Mouse (Mus musculus): ENCODE measurements around the gene Lalba. TPM values are rescaled to one million over a fixed set of nuclear protein-coding genes. Genes with fewer than 3 reads are reported as not detected.
"Not testable (repeated sequence)": the region's sequence is repeated elsewhere in the genome, so short reads cannot be mapped to it uniquely, and the experiment has no call there.

Lalba gene
- total RNA-seq, 4 experiments from 2014 or later, result not detected

DNA sequence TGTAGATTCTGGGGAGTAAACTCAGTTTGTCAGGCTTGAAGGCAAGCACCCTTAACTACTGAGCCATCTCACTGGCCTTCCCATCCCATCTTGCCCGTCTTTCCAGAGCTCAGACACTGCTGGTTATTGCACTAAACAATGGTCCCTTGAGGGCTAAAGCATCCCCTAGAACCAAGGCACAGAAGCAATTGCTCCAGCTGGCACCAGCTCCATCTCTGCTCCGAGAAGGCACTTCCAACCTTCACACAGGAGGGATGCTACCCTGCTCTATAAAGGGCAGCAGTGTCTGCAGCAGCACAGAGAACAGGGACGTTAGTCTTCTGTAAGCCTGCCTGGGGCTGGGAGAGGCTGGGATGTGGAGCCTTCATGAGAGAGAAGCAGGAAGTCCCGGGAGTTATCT lies 9.6 kb upstream of the Lalba start, which contains the start of gene Olfr279:
Olfr279 (plus strand) TSS at position 301 of the 400 bp plus-strand sequence.
- no peak for DNase-seq (ENCODE audit: low spot score in 2 of 2)

DNA sequence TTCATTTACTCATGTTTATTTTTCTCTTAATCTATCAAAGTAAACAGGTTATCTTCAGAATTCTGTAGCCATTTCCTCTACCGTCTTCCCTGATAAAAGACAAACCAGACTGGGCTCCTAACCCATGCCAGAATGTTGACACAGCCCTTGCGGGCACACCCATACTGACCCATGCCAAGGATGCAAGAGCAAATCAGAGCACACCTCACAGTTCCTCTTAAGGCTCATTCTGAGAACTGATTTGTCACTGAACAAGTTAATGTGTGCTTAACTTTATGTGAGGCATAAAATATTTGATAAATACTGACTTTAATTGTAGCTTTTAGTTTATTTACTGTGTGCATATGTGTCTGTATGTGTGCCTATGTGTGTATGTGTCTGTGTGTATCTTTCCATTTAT lies 8.8 kb upstream of the Lalba start:
- DNase-seq (ENCODE audit: low spot score in 2 of 2), result no peak

DNA sequence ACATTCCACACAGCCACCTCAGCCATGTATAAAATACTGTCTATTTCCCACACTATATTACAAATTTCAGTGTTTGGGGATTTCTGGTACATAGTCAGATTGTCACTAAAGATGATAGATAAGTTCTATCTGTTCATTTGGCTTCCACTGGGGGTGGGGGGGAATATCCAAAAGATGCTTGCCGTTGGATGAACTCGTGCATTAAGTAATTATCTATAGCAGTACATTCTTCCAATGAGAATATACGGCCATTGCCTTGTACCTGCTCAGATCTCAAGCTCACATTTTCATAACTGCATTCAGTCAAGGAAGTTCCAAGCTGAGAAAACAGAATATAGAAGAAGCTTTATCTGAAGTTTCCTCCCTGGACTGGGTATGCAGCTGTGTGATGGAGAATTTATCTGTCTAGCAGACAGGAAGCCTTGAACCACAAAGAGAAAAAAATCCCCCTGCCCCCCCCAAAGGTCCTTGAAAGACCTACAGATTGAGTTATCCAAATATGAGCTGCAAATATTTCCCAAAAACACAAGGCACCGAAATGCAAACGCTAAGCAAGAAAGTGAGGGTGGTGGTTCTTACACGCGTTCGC lies 4.0 kb upstream of the Lalba start:
- no peak for DNase-seq (ENCODE audit: low spot score in 2 of 2)

DNA sequence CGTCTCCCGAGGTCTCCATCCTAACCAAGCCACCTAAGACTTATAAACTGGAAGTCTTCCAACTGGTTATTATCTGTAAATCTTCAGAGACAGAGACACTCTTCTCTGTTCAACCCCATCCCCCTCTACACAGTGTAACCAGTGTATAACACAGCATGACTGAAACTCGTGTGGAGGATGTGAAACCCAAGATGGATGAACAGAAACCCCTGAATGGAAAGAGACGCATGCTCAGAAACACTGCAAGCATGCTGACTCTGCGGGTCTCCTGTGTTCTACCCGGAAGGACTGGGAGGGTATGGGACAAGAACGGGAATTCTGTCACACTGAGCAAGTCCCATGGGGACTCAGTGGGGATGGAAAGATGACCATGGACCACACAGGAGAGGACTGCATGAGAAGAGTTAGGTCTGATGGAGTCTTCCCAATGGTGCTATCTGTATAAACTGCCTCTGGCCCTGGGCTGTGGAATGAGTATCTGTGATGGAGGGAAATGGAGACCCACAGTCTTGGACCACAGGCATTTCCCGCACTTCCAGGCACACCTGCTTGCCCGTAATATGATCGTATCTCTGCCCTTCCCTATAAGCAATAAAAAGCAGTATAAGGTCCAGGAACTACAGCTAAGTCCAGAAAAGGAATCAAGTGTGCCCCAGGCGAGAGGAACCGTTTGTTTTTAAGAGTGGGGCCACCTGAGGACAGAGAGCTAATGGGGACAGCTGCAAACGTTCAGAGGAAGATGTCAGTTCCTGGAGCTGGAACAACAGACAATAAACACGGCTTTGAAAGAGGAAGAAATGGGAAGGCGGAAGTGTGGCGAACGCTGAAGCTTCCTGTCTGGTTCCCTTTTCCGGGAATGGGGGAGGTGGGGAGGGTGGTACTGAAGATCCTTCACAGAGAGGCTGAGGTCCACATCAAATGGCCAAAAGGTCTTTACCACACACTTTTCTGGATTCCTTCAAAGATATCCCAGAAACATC lies 1.7 kb upstream of the Lalba start:
- DNase-seq (ENCODE audit: low spot score in 2 of 2), result no peak

DNA sequence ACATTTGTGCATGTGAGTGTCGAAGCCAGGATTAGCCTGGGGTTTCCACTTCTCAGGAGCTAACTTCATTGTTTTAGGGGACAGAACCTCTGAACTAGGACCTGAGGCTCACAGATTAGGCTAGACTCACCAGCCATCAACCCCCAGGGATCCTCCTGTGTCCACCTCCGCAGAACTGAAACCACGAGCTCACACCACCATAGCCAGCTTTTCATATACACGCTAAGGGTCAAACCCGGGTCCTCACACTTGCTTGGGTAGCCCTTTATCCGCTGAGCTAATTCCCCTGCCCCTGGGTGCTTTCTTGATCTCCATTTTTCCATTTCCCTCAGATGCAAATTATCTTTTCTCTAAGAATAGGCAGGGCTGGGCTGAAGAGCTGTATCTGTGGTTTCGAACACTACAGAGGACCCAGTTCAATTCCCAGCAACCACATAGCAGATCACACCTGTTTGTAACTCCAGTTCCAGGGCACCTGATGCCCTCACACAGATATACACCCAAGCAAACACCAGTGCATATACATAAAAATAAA lies 2.9 kb downstream of the Lalba start:
- DNase-seq (ENCODE audit: low spot score in 2 of 2), result no peak

DNA sequence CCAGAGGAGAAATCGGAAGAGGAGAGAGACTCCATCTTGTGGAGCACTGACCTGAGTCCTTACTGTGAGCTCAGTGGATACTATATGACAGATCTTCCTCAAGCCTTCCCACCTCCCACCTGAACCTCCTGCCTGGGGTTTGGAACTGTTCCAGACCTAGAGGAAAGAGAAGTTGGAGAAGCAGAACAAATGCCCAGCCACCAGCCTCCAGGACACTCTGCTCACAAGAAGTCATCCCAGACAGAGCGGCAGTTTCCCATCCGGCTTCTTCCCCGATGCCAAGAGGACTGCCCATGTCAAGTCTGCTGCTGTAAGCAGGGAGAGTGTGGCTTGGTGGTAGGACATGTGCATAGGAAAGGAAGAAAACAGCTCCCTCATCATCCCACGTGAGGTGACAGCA lies 6.2 kb downstream of the Lalba start:
- DNase-seq (ENCODE audit: low spot score in 2 of 2), result no peak

DNA sequence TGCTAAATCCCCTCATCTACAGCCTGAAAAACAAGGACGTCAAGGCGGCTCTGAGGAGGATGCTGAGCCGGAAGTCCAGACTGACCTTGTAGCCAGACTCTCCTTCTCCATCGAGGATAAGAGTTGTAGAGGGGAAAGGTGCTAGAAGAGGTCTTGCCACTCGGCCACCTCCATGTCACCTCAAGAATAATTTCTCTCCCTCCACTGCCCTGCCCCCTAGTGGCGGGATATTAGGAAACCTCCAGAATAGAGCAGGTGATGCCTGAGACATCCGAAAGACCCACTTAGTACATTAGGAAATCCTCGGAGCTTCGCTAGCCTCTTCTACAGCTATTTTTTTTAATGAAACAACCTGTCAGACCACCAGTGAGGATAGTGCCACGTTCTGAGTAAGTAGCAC lies 7.1 kb downstream of the Lalba start:
- no peak for DNase-seq (ENCODE audit: low spot score in 2 of 2)

DNA sequence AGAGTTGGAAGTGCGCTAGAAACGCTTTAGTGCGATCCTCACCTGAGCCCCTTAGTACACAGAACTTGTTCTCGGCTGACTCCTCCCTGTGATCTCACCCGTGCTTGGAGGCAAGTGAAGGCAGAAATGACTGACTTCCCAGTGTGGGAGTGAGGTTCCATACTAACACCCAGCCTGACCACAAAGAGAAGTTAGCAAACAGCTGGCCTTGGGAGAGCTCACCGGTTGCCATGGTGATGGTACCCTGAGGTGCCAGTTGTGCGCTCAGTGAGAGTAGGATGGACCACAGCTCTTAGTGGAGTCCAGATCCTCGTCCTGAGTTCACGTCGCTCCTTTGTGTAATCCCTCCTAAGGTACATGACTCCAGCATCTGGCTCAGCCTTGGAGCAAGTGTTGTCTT lies 7.6 kb downstream of the Lalba start:
- no peak for DNase-seq (ENCODE audit: low spot score in 2 of 2)

DNA sequence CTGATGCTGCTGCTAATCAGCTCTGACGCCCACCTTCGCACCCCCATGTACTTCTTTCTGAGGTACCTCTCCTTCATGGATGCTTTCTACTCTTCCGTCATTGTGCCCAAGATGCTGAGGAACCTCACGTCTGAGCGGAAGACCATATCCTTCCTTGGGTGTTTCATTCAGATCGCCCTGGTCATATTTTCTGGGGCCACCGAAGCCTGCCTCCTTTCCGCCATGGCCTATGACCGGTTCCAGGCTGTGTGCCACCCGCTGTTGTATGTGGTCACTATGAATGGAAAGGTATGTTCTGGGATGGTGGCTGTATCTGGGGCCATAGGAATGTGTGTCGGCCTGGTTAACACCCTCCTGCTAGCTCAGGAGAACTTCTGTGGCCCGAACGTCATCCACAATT lies 11.0 kb downstream of the Lalba start:
- no peak for DNase-seq (ENCODE audit: low spot score in 2 of 2)

DNA sequence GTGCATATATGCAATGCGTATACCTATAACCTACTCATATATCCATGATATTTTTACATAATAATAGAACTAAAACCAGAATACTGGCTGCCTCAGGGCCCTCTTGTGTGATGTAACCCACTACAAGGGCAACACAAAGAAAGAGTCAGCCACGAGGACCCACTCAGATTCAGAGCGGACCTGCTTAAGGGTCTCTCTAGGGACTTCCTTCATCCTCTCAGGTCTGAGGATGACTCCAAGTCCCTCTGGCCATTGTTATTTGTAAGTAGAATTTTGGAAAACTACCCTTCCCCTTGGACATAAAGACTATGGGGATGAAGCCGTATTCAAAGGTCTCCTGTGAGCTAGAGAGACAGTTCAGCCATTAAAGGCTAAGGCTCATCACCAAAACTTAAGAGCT lies 12.9 kb downstream of the Lalba start, which contains the start of gene OR5BS1P:
OR5BS1P (plus strand) TSS at position 301 of the 400 bp plus-strand sequence.
- no peak for DNase-seq (ENCODE audit: low spot score in 2 of 2)

DNA sequence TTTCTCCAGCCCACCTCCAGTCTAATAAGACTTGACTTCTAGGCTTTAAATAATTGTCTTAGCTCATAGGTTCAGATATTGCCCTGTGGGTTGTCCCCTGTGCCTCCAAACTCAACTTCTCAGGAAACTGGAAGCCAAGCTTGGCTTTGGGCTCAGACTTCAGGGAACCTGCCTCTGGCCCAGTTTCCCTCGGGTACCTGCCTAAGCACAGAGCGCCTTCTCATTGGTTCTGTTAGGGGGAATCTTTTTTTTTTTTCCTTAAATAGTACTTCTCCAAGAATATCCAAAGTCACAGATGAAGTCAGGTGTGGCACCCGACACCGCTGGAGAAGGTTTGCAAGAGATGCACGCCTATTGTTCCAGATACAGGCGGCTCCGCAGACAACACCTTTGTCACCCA lies 30.2 kb downstream of the Lalba start, which contains the start of gene Olfr281:
Olfr281 (plus strand) TSS at position 301 of the 400 bp plus-strand sequence.
- DNase-seq (ENCODE audit: low spot score in 2 of 2), result no peak

DNA sequence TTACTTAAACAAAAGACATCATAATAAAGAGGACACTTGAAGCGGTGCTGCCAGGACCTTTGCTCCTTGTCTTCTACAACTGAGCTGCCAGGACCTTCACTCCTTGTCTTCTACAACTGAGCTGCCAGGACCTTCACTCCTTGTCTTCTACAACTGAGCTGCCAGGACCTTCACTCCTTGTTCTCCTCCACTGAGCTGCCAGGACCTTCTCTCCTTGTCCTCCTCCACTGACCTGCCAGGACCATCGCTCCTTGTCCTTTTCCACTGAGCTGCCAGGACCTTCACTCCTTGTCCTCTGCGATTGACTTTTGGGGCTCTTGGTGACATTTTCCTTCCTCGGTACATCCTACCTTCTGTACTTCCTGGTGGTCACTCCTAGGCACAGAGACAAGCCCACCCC lies 34.0 kb downstream of the Lalba start:
- DNase-seq (ENCODE audit: low spot score in 2 of 2), result no peak

DNA sequence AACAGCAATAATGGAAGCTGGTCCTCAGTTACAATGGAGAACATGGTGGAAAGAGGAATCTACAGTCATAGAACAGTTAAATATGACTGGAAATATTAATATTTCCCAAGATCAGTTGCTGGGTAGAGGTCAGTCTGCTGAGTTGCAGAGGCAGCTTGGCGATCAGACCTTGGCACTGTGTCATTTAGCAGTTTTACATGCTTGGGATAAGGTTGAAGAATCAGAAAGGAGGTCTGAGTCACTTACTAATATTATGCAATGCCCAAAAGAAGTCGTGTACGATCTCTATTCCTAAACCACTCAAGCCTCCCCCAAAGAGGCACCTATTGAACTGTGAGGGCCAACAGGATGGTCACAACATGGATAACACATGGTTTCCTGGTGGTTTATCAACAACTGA lies 38.0 kb downstream of the Lalba start:
- DNase-seq (ENCODE audit: low spot score in 2 of 2), result no peak

DNA sequence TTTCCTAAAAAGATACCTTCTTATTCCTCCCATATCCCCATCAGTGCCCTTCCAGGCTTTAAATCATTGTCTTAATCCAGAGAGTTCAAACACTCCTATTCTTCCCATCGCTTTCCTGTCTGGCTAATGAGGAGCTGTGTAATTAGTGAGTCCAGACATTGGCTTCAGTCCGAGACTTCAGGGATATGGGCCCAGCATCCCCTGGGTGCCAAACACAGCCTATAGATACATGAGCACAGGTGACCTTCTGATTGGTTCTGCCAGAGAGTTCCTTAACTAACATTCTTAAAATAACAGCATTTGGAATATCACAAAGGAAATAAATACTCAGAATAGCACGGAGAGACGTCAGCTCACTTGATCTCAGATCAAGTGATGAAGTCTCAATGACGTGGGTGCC lies 51.6 kb downstream of the Lalba start, which contains the start of gene Olfr282:
Olfr282 (plus strand) TSS at position 301 of the 400 bp plus-strand sequence.
- not testable (repeated sequence) for DNase-seq (ENCODE audit: low spot score in 2 of 2)

Small RNAs within 50 kb of the gene (microRNA-seq; reads per million reads assigned to microRNA genes)
- 3.3 reads per million for gene Mir1291

Other genes with a start within 250 kb of the Lalba start
- gene Olfr286, start 248.3 kb downstream of the Lalba start, total RNA-seq (2022), result not detected
- not detected for gene H1fnt, start 225.4 kb downstream of the Lalba start, total RNA-seq (2022)
- gene Zfp641, start 186.6 kb downstream of the Lalba start, total RNA-seq (2022), result 10 to 100 TPM in 3 of 4 experiments, 1 to 10 TPM in 1; 9.8 to 16.3 (median 13.7) TPM
- gene Olfr285, start 165.4 kb downstream of the Lalba start, total RNA-seq (2022), result not detected
- not detected for gene Olfr284, start 141.7 kb downstream of the Lalba start, total RNA-seq (2022)
- gene Olfr283, start 101.8 kb downstream of the Lalba start, total RNA-seq (2022), result not detected
- gene Olfr282, start 51.5 kb downstream of the Lalba start, total RNA-seq (2022), result not detected
- gene Olfr281, start 30.1 kb downstream of the Lalba start, total RNA-seq (2022), result not detected
- gene OR5BS1P, start 12.8 kb downstream of the Lalba start, total RNA-seq (2022), result not detected
- not detected for gene Olfr279, start 9.7 kb upstream of the Lalba start, total RNA-seq (2022)
- 10 to 100 TPM; 65.5 to 72.7 (median 69.8) TPM for gene Kansl2, start 51.5 kb upstream of the Lalba start, total RNA-seq (2022)
- gene Ccnt1, start 88.2 kb upstream of the Lalba start, total RNA-seq (2022), result 10 to 100 TPM; 14.3 to 19.4 (median 15.7) TPM
- under 1 TPM in 1 of 4 experiments, not detected in 3; 0.63 TPM for gene 4930415O20Rik, start 88.3 kb upstream of the Lalba start, total RNA-seq (2022)
- 10 to 100 TPM; 13.4 to 21.4 (median 19.1) TPM for gene Adcy6, start 127.4 kb upstream of the Lalba start, total RNA-seq (2022)
- gene Cacnb3, start 148.1 kb upstream of the Lalba start, total RNA-seq (2022), result 1 to 10 TPM in 2 of 4 experiments, under 1 TPM in 2; 0.78 to 1.1 (median 1.0) TPM
- gene Ddx23, start 180.2 kb upstream of the Lalba start, total RNA-seq (2022), result 10 to 100 TPM; 54.0 to 72.3 (median 63.4) TPM
- 1 to 10 TPM; 1.0 to 2.3 (median 1.1) TPM for gene Rnd1, start 194.7 kb upstream of the Lalba start, total RNA-seq (2022)
- gene Ccdc65, start 225.5 kb upstream of the Lalba start, total RNA-seq (2022), result not detected
- under 1 TPM in 3 of 4 experiments, not detected in 1; 0.43 to 0.92 (median 0.72) TPM for gene Fkbp11, start 245.5 kb upstream of the Lalba start, total RNA-seq (2022)

Measured in gastrocnemius, adult 8-10 months (tissue).